Mouse (Mus musculus) inflammation-experienced regulatory T-cells, adult 16 weeks (primary cell): ENCODE measurements around the gene Olfr485. TPM values are rescaled to one million over a fixed set of nuclear protein-coding genes. Genes with fewer than 3 reads are reported as not detected.

Experiments used
- polyA plus RNA-seq: library from polyadenylated mRNA; unstranded; fragments of 100-300 nt; shearing (Covaris generic); gene quantifications from one replicate; pipeline ENCODE4 v1.2.1, GENCODE M21; 2017

Gene Olfr485
- not detected for polyA plus RNA-seq

DNA sequence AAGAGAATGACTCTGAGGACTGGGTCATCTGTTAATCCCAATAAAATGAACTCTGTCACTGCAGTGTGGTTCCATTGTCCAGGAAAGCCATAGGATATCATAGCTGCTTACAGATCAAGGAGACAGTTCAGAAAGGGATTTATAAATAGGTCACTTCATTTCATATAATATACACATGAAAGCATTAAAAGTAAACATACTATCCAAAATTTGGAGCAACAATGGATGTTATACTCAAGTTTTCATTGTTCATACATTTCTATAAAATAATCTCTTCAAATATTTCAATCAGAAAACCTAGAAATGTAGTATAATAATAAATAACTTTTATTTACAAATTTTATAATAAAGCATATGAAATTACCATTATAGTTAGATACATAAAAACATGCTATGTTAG is at the start of gene Olfr485:
Olfr485 (minus strand) TSS at position 101 of the 400 bp plus-strand sequence.

DNA sequence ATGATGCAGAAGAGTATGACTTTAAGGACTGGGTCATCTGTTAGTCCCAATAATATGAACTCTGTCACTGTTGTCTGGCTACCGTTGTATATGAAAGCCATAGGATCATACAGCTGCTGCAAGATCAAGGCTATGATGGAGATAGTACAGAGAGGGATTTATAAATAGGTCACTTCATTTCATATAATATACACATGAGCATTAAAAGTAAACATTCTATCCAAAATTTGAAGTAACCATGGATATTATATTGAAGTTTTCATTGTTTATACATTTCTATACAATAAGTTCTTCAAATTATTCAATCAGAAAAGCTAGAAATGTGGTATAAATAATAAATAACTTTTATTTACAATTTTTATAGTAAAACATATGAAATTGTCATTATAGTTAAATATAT is 13.0 kb upstream of the Olfr485 start, which contains the start of gene Olfr486:
Olfr486 (minus strand) TSS at position 101 of the 400 bp plus-strand sequence.

DNA sequence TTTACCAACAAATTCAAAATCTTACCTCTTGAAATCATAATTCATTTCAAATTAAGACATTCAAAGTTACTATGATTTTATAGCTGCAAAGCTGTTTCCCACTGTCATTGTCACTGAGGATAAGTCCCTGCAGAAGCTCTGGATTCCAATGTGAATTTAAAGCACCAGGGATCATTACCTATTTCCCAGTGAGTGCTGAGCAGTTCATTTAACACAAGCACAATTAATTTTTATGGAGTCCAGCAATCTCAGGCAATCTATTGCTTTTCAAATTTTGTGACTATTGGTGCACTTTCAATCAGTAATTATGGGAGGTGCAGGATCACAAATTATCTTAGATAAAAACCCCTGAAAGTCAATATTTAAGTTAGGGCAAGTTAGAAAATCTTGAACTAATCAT is 32.3 kb downstream of the Olfr485 start, which contains the start of gene Olfr484:
Olfr484 (minus strand) TSS at position 101 of the 400 bp plus-strand sequence.

Other genes with a start within 250 kb of the Olfr485 start
- not detected for gene Olfr473, start 229.4 kb downstream of the Olfr485 start, polyA plus RNA-seq
- gene Olfr474, start 205.2 kb downstream of the Olfr485 start, polyA plus RNA-seq, result not detected
- gene Olfr476, start 195.1 kb downstream of the Olfr485 start, polyA plus RNA-seq, result not detected
- not detected for gene Olfr477, start 173.2 kb downstream of the Olfr485 start, polyA plus RNA-seq
- gene Olfr478, start 125.9 kb downstream of the Olfr485 start, polyA plus RNA-seq, result not detected
- not detected for gene Olfr479, start 109.2 kb downstream of the Olfr485 start, polyA plus RNA-seq
- not detected for gene Olfr480, start 92.5 kb downstream of the Olfr485 start, polyA plus RNA-seq
- not detected for gene Olfr481, start 80.0 kb downstream of the Olfr485 start, polyA plus RNA-seq
- gene Olfr482, start 62.3 kb downstream of the Olfr485 start, polyA plus RNA-seq, result 0.16 TPM
- not detected for gene Olfr483, start 59.0 kb downstream of the Olfr485 start, polyA plus RNA-seq
- gene Olfr484, start 32.4 kb downstream of the Olfr485 start, polyA plus RNA-seq, result not detected
- gene Olfr486, start 12.9 kb upstream of the Olfr485 start, polyA plus RNA-seq, result not detected
- gene Olfr487, start 54.8 kb upstream of the Olfr485 start, polyA plus RNA-seq, result not detected
- not detected for gene Olfr488, start 98.5 kb upstream of the Olfr485 start, polyA plus RNA-seq
- not detected for gene Olfr490, start 129.1 kb upstream of the Olfr485 start, polyA plus RNA-seq
- gene Olfr491, start 153.6 kb upstream of the Olfr485 start, polyA plus RNA-seq, result not detected
- not detected for gene Olfr492, start 163.8 kb upstream of the Olfr485 start, polyA plus RNA-seq
- gene Olfr493, start 187.1 kb upstream of the Olfr485 start, polyA plus RNA-seq, result not detected
- gene Olfr494, start 205.5 kb upstream of the Olfr485 start, polyA plus RNA-seq, result not detected
- not detected for gene Olfr495, start 233.3 kb upstream of the Olfr485 start, polyA plus RNA-seq